Mouse (Mus musculus): Measurements from ENCODE around the gene Ubxn4.
"Not testable (repeated sequence)": the region's sequence is repeated elsewhere in the genome, so short reads cannot be mapped to it uniquely, and the experiment has no call there.

Gene Ubxn4

GRCm38 (mm10) chr1:128314665-128315064, 70.9 kb downstream of the Ubxn4 start:
- DNase-seq = no peak

GRCm38 (mm10) chr1:128319266-128319665, 75.5 kb downstream of the Ubxn4 start:
- DNase-seq = not testable (repeated sequence)

- no peak for DNase-seq
Measured at GRCm38 (mm10) chr1:128323026-128323643, 79.4 kb downstream of the Ubxn4 start.

- DNase-seq = no peak
Measured at GRCm38 (mm10) chr1:128324776-128325175, 81.0 kb downstream of the Ubxn4 start.

- no peak for DNase-seq
Measured at GRCm38 (mm10) chr1:128327165-128327564, 83.4 kb downstream of the Ubxn4 start.

GRCm38 (mm10) chr1:128328218-128328617, 84.5 kb downstream of the Ubxn4 start, which contains the start of gene Lct:
Gene Lct, minus strand, starts transcription at chr1:128328318.
- no peak for DNase-seq
